Mouse (Mus musculus) heart, adult 2 months (tissue): ENCODE data around the gene Klhl31.

Source experiments
- CTCF ChIP-seq: fragments of 200-600 bp; IDR thresholded peaks from 2 replicates; pipeline ENCODE4 v1.8.1; 2022; ENCODE audit warnings: antibody characterized with exemption, mild to moderate bottlenecking, moderate library complexity
- EP300 ChIP-seq: fragments of 200-500 bp; IDR thresholded peaks from 2 replicates; pipeline ENCODE4 v1.6.1; 2011; ENCODE audit warnings: low read depth, low read length, control low read depth; ENCODE audit not compliant: insufficient read depth
- POLR2A ChIP-seq: fragments of 200-500 bp; IDR thresholded peaks from 2 replicates; pipeline ENCODE4 v1.6.1; 2011; ENCODE audit warnings: mild to moderate bottlenecking, low read depth, low read length, control low read depth; ENCODE audit not compliant: insufficient read depth

GRCm38 (mm10) chr9:77708950-77709349 lies 72.7 kb downstream of the Klhl31 start:
- TF ChIP-seq CTCF (no peak), POLR2A (no peak), EP300 (no peak)
